Mouse (Mus musculus) cerebellum, adult 2 months (tissue): ENCODE data around the gene Slc38a11.

Source experiments
- CTCF ChIP-seq: fragments of 200-500 bp; IDR thresholded peaks from 2 replicates; pipeline ENCODE4 v1.5.1; 2011; ENCODE audit warnings: low read depth, mild to moderate bottlenecking, control low read depth, low read length, moderate library complexity, borderline replicate concordance; ENCODE audit not compliant: insufficient read depth
- POLR2A ChIP-seq: fragments of 200-500 bp; IDR thresholded peaks from 2 replicates; pipeline ENCODE4 v1.6.1; 2011; ENCODE audit warnings: low read length, control low read depth, borderline replicate concordance; ENCODE audit not compliant: insufficient read depth

GRCm38 (mm10) chr2:65407110-65407509, 43.3 kb upstream of the Slc38a11 start:
- no peak for TF ChIP-seq CTCF
- TF ChIP-seq POLR2A, result no peak
